Mouse (Mus musculus): ENCODE measurements around the gene 9130204L05Rik. TPM values are rescaled to one million over a fixed set of nuclear protein-coding genes. Genes with fewer than 3 reads are reported as not detected.

9130204L05Rik gene
- not detected in 2 replicates for polyA plus RNA-seq (2015; fragmentation: Nextera tagmentation; extraction: Ambion mirVana)

GRCm38 (mm10) chr3:91090703-91091102 is at the start of gene 9130204L05Rik:
Gene 9130204L05Rik, minus strand, starts transcription at chr3:91090803.
- no peak for ATAC-seq (ENCODE audit: low read depth)
- H3K9me3 ChIP-seq (replicated peaks; ENCODE audit: control insufficient read depth, low read length) = no peaks in the 10 kb centered on the region
- H3K36me3 ChIP-seq (ENCODE audit: control insufficient read depth, insufficient read depth) = no peaks in the 10 kb centered on the region
- H3K9ac ChIP-seq (ENCODE audit: low read depth, low read length) = no peak within 1 kb of the TSS
- WGBS (ENCODE audit: insufficient replicate concordance) = 47% methylated on average over 2 of the region's 2 CpGs
- H3K4me2 ChIP-seq (ENCODE audit: low read depth, low read length) = no peak within 1 kb of the TSS
- H3K27ac ChIP-seq (ENCODE audit: low read length) = no peak within 1 kb of the TSS
- no peaks in the 10 kb centered on the region for H3K4me1 ChIP-seq (ENCODE audit: control insufficient read depth, low read depth, low read length)
- no peak within 1 kb of the TSS for H3K4me3 ChIP-seq (ENCODE audit: low read depth, low read length)
- no peaks in the 10 kb centered on the region for H3K27me3 ChIP-seq (ENCODE audit: control insufficient read depth, insufficient read depth, low read depth, low read length)

- Histone ChIP-seq H3K36me3 (ENCODE audit: control insufficient read depth, insufficient read depth) (no peaks in the 10 kb centered on the region), H3K4me2 (ENCODE audit: low read depth, low read length) (no peak overlapping the region), H3K9ac (ENCODE audit: low read depth, low read length) (no peak overlapping the region), H3K4me3 (ENCODE audit: low read depth, low read length) (no peak overlapping the region), H3K27me3 (ENCODE audit: control insufficient read depth, insufficient read depth, low read depth, low read length) (no peaks in the 10 kb centered on the region), H3K27ac (ENCODE audit: low read length) (no peak overlapping the region), H3K4me1 (ENCODE audit: control insufficient read depth, low read depth, low read length) (no peaks in the 10 kb centered on the region), H3K9me3 (replicated peaks; ENCODE audit: control insufficient read depth, low read length) (no peaks in the 10 kb centered on the region)
- ATAC-seq (ENCODE audit: low read depth) = no peak
Measured at GRCm38 (mm10) chr3:91108696-91109095, 18.1 kb upstream of the 9130204L05Rik start.

GRCm38 (mm10) chr3:91059211-91059610 is 31.4 kb downstream of the 9130204L05Rik start:
- no peak for ATAC-seq (ENCODE audit: low read depth)
- Histone ChIP-seq H3K27me3 (ENCODE audit: control insufficient read depth, insufficient read depth, low read depth, low read length) (no peaks in the 10 kb centered on the region), H3K9me3 (replicated peaks; ENCODE audit: control insufficient read depth, low read length) (no peaks in the 10 kb centered on the region), H3K36me3 (ENCODE audit: control insufficient read depth, insufficient read depth) (no peaks in the 10 kb centered on the region), H3K4me2 (ENCODE audit: low read depth, low read length) (no peak overlapping the region), H3K4me3 (ENCODE audit: low read depth, low read length) (no peak overlapping the region), H3K27ac (ENCODE audit: low read length) (no peak overlapping the region), H3K4me1 (ENCODE audit: control insufficient read depth, low read depth, low read length) (no peaks in the 10 kb centered on the region), H3K9ac (ENCODE audit: low read depth, low read length) (no peak overlapping the region)
- 0% methylated on average over 1 of the region's 1 CpGs for WGBS (ENCODE audit: insufficient replicate concordance)

- H3K4me2 ChIP-seq (ENCODE audit: low read depth, low read length) = no peak overlapping the region
- no peak for ATAC-seq (ENCODE audit: low read depth)
- H3K27me3 ChIP-seq (ENCODE audit: control insufficient read depth, insufficient read depth, low read depth, low read length) = no peaks in the 10 kb centered on the region
- no peaks in the 10 kb centered on the region for H3K4me1 ChIP-seq (ENCODE audit: control insufficient read depth, low read depth, low read length)
- H3K27ac ChIP-seq (ENCODE audit: low read length) = no peak overlapping the region
- 9% methylated on average over 1 of the region's 1 CpGs for whole genome bisulfite sequencing (ENCODE audit: insufficient replicate concordance)
- H3K9ac ChIP-seq (ENCODE audit: low read depth, low read length) = no peak overlapping the region
- no peaks in the 10 kb centered on the region for H3K9me3 ChIP-seq (replicated peaks; ENCODE audit: control insufficient read depth, low read length)
- no peaks in the 10 kb centered on the region for H3K36me3 ChIP-seq (ENCODE audit: control insufficient read depth, insufficient read depth)
- H3K4me3 ChIP-seq (ENCODE audit: low read depth, low read length) = no peak overlapping the region
Measured at GRCm38 (mm10) chr3:91052654-91053053, 37.9 kb downstream of the 9130204L05Rik start.

Measured in liver, embryonic 16.5 days (tissue).